Mouse (Mus musculus) bone marrow, adult 2 months (tissue): ENCODE data around the gene Serpind1.

Source experiments
- CTCF ChIP-seq: fragments of 200-500 bp; IDR thresholded peaks from 2 replicates; pipeline ENCODE4 v1.5.1; 2011; ENCODE audit warnings: low read length, control low read depth; ENCODE audit not compliant: control insufficient read depth, insufficient read depth
- POLR2A ChIP-seq: fragments of 200-500 bp; IDR thresholded peaks from 2 replicates; pipeline ENCODE4 v1.6.1; 2011; ENCODE audit warnings: low read depth, mild to moderate bottlenecking, control low read depth, low read length, borderline replicate concordance; ENCODE audit not compliant: control insufficient read depth

GRCm38 (mm10) chr16:17287103-17287502 lies 44.1 kb upstream of the Serpind1 start:
- TF ChIP-seq CTCF, result no peak
- no peak for TF ChIP-seq POLR2A
